Mouse (Mus musculus): ENCODE results near the gene Dmc1.

DNA sequence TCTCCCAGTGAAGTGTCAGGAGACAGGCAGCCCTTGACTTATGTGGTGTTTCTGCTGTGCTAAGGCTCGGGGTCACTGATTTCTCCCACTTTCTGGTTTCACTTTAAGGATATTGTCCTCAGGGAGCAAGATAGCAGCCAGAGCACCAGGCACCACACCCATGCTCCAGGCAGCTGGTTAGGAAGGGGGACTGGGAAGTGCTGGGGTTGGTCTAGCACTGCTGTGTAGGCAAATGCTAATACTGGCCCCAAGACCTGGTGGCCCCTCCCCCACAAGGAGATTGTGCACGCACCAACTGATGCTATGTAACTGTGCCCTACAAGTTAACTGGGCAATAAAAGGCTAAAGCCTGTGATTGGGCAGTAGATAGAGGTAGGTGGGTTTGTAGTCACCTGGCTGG lies 25.6 kb upstream of the Dmc1 start:
- no peak for TF ChIP-seq CTCF (IDR thresholded peaks at IDR 0.05; ENCODE audit: low read depth, low read length)
- no peak for TF ChIP-seq TAL1 (conservative IDR thresholded peaks at IDR 0.05; ENCODE audit: low read depth, low read length)

Measured in G1E (cell line).